Mouse (Mus musculus): ENCODE measurements around the gene Slc35f3.

- TF ChIP-seq USF1 (IDR thresholded peaks at IDR 0.05; ENCODE audit: low read depth) (no peak), MYOG (IDR thresholded peaks at IDR 0.05; ENCODE audit: control insufficient read depth, extremely low read depth, insufficient read length) (no peak), CTCF (IDR thresholded peaks at IDR 0.05; ENCODE audit: control insufficient read depth, insufficient read depth, insufficient read length) (no peak)
Measured at GRCm38 (mm10) chr8:126405030-126405429, 106.7 kb downstream of the Slc35f3 start.

All from C2C12 (cell line).